Mouse (Mus musculus): ENCODE results near the gene Lcp1. TPM values are rescaled to one million over a fixed set of nuclear protein-coding genes. Genes with fewer than 3 reads are reported as not detected.

Lcp1 gene
- total RNA-seq, 2 experiments from 2014 or later: 669 to 1,031 TPM

- ATAC-seq (ENCODE audit: poor library complexity, severe bottlenecking): no peak
These were observed 119.5 kb downstream of the Lcp1 start for GRCm38 (mm10) chr14:75250432-75250831.

- ATAC-seq (ENCODE audit: poor library complexity, severe bottlenecking): peak; percentile 86
These were observed 125.6 kb downstream of the Lcp1 start for GRCm38 (mm10) chr14:75256521-75256920.

DNA sequence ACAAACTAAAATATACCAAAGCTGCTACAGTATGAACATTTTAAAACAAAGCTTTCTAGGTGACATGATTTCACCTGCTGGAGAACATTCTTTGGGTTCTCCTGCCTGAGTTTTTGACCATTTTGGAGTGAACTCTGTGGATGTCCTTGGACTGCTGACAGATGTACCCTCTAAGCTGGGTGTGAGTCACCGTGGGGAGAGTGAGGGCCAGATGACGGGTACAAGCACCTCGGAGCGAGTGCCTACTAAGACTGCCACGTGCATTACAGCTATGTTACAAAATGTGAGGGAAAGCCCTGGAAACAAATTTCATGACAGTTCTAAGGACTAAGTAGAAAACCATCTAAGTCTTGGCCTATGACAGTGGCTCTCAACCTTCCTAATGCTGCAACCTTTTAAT, 138.6 kb downstream of the Lcp1 start:
- ATAC-seq (ENCODE audit: poor library complexity, severe bottlenecking): no peak

- no peak for ATAC-seq (ENCODE audit: poor library complexity, severe bottlenecking)
These were observed 148.8 kb downstream of the Lcp1 start for GRCm38 (mm10) chr14:75279716-75280115.

DNA sequence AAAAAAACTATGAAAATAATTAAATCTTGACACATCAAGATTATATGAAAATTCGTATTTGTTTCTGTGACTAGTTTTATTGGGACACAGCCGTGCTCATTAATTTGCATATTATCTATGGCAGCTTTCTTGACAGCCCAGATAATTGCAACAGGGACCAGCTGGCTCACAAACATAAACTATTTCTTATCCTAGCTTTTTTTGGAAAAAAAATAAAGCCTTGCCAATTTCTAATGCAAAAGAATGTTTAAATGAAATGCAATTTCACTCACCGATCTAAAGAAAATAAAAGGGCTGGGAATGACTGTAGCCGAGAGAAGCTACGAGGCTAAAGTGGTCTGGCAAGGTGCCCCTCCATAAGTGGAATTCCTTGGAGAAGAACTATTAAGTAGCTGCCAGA, 149.5 kb downstream of the Lcp1 start:
- no peak for ATAC-seq (ENCODE audit: poor library complexity, severe bottlenecking)

Other genes with a start within 250 kb of the Lcp1 start
- gene Lrch1, start 183.2 kb upstream of the Lcp1 start, total RNA-seq (2015): 16.8 and 19.5 TPM in 2 replicates
- gene Lrch1, start 183.2 kb upstream of the Lcp1 start, total RNA-seq (2017): 17.2 and 18.2 TPM in 2 replicates
- gene Rubcnl, start 115.1 kb upstream of the Lcp1 start, total RNA-seq (2015): 13.8 and 14.0 TPM in 2 replicates
- gene Rubcnl, start 115.1 kb upstream of the Lcp1 start, total RNA-seq (2017): 15.7 and 17.5 TPM in 2 replicates
- 0.09 and 0.11 TPM in 2 replicates for gene Lrrc63, start 220 bp upstream of the Lcp1 start, total RNA-seq (2015)
- gene Lrrc63, start 220 bp upstream of the Lcp1 start, total RNA-seq (2017): 0.12 and 0.37 TPM in 2 replicates
- not detected in 2 replicates for gene Cpb2, start 111.2 kb downstream of the Lcp1 start, total RNA-seq (2015)
- gene Cpb2, start 111.2 kb downstream of the Lcp1 start, total RNA-seq (2017): not detected in 2 replicates
- 15.2 and 17.8 TPM in 2 replicates for gene Zc3h13, start 153.3 kb downstream of the Lcp1 start, total RNA-seq (2015)
- gene Zc3h13, start 153.3 kb downstream of the Lcp1 start, total RNA-seq (2017): 16.4 and 19.1 TPM in 2 replicates